Mouse (Mus musculus) hindbrain, embryonic 16.5 days (tissue): ENCODE data around the gene Vmn1r177. TPM values are rescaled to one million over a fixed set of nuclear protein-coding genes. Genes with fewer than 3 reads are reported as not detected.
"Not testable (repeated sequence)": the region's sequence is repeated elsewhere in the genome, so short reads cannot be mapped to it uniquely, and the experiment has no call there.

Experiments
- ATAC-seq: fragments of 200-750 bp; cut with Nextera tagmentation; 2 replicates; pipeline ENCODE4 v1.8.0; 2017; ENCODE audit warnings: moderate TSS enrichment, moderate library complexity
- H3K27ac ChIP-seq: fragments of 300-500 bp; sonication (generic); 2 replicates; pipeline ENCODE4 v1.5.1; 2014; ENCODE audit warnings: low read depth, mild to moderate bottlenecking, control low read depth, low read length, moderate library complexity
- H3K27me3 ChIP-seq: fragments of 300-500 bp; sonication (generic); replicated peaks from 2 replicates; pipeline ENCODE4 v1.6.1; 2014; ENCODE audit warnings: low read length; ENCODE audit not compliant: control insufficient read depth, insufficient read depth
- H3K36me3 ChIP-seq: fragments of 300-500 bp; sonication (generic); 2 replicates; pipeline ENCODE4 v1.6.1; 2014; ENCODE audit warnings: mild to moderate bottlenecking, low read length, moderate library complexity, mixed read lengths; ENCODE audit not compliant: control insufficient read depth, insufficient read depth
- H3K4me1 ChIP-seq: fragments of 300-500 bp; sonication (generic); 2 replicates; pipeline ENCODE4 v1.6.1; 2014; ENCODE audit warnings: low read depth, low read length; ENCODE audit not compliant: control insufficient read depth, insufficient read depth
- H3K4me2 ChIP-seq: fragments of 300-500 bp; sonication (generic); 2 replicates; pipeline ENCODE4 v1.6.1; 2014; ENCODE audit warnings: mild to moderate bottlenecking, low read length, control low read depth, moderate library complexity
- H3K4me3 ChIP-seq: fragments of 300-500 bp; sonication (generic); 2 replicates; pipeline ENCODE4 v1.5.1; 2014; ENCODE audit warnings: mild to moderate bottlenecking, low read length, control low read depth, moderate library complexity
- H3K9ac ChIP-seq: fragments of 300-500 bp; sonication (generic); 2 replicates; pipeline ENCODE4 v1.6.1; 2014; ENCODE audit warnings: low read depth, mild to moderate bottlenecking, control low read depth, low read length, moderate library complexity
- H3K9me3 ChIP-seq: fragments of 300-500 bp; sonication (generic); 2 replicates; pipeline ENCODE4 v1.6.1; 2014; ENCODE audit warnings: mild to moderate bottlenecking, low read length, moderate library complexity; ENCODE audit not compliant: control insufficient read depth
- WGBS: fragments of 180-500 bp; shearing (Covaris S2); extraction: QIAGEN DNeasy Blood & Tissue Kit; methylation state at CpG from one replicate; pipeline ENCODE4 v1.1.7; 2014; 5-methylcytosine and 5-hydroxymethylcytosine counted together
- polyA plus RNA-seq: library from polyadenylated mRNA; unstranded; fragments of >200 nt; fragmentation: Nextera tagmentation; extraction: Ambion mirVana; gene quantifications from 2 replicates; pipeline ENCODE4 v1.2.1, GENCODE M21; 2015

Gene Vmn1r177
- polyA plus RNA-seq = not detected in 2 replicates

GRCm38 (mm10) chr7:23866349-23866748 is at the start of gene Vmn1r177:
Gene Vmn1r177 (minus strand): TSS chr7:23866449.
- not testable (repeated sequence) for H3K4me3 ChIP-seq, H3K27ac ChIP-seq, H3K27me3 ChIP-seq, ATAC-seq, H3K4me1 ChIP-seq, H3K4me2 ChIP-seq, H3K9ac ChIP-seq, H3K36me3 ChIP-seq, H3K9me3 ChIP-seq
- 11% methylated on average over 1 of the region's 1 CpGs for WGBS

GRCm38 (mm10) chr7:23891709-23892108 is 25.5 kb upstream of the Vmn1r177 start, which contains the start of gene Vmn1r178:
Gene Vmn1r178 (plus strand): TSS chr7:23892009.
- Histone ChIP-seq H3K9ac (no peak within 1 kb of the TSS), H3K9me3 (peaks cover 16% of the 10 kb centered on the region), H3K4me2 (no peak within 1 kb of the TSS), H3K27ac (no peak within 1 kb of the TSS), H3K4me3 (no peak within 1 kb of the TSS), H3K27me3 (no peaks in the 10 kb centered on the region), H3K4me1 (no peaks in the 10 kb centered on the region), H3K36me3 (no peaks in the 10 kb centered on the region)
- ATAC-seq = no peak
- WGBS = 91% methylated on average over 1 of the region's 1 CpGs

- WGBS = 63% methylated on average over 3 of the region's 4 CpGs
- not testable (repeated sequence) for H3K9ac ChIP-seq, H3K4me2 ChIP-seq, H3K36me3 ChIP-seq, H3K27ac ChIP-seq, H3K9me3 ChIP-seq, ATAC-seq, H3K4me1 ChIP-seq, H3K27me3 ChIP-seq, H3K4me3 ChIP-seq
Measured at GRCm38 (mm10) chr7:23876918-23877317, 10.7 kb upstream of the Vmn1r177 start.

DNA sequence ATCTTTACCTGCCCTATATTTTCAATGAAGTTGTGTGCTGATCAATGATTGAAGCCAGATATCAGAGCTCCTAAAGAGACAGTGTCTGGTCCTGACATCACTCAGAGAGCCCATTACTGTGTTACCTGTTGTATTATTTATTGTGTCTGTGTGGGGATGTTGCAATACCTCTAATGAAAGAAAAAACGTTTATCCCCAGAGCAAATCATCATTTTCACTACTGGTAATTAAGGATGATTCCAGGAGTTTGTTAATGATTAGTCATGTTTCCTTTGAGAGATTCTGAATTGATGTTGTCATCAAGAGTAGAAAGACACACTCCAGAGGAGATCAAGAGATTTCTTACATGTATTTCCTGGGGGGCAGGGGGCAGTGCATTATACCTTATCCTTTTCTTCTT is 29.0 kb downstream of the Vmn1r177 start, which contains the start of gene Vmn1r176:
Vmn1r176 (minus strand) TSS at position 101 of the 400 bp plus-strand sequence.
- not testable (repeated sequence) for ATAC-seq, H3K4me3 ChIP-seq, H3K36me3 ChIP-seq, H3K4me1 ChIP-seq, H3K4me2 ChIP-seq, H3K27ac ChIP-seq, H3K9ac ChIP-seq, H3K9me3 ChIP-seq, H3K27me3 ChIP-seq
- WGBS = no CpG with 5 or more reads among the region's 1 CpGs

Other genes with a start within 250 kb of the Vmn1r177 start
- gene Vmn1r171, start 235.7 kb downstream of the Vmn1r177 start, polyA plus RNA-seq = not detected in 2 replicates
- not detected in 2 replicates for gene Vmn1r172, start 208.1 kb downstream of the Vmn1r177 start, polyA plus RNA-seq
- gene Vmn1r173, start 165.7 kb downstream of the Vmn1r177 start, polyA plus RNA-seq = not detected in 2 replicates
- not detected in 2 replicates for gene Vmn1r174, start 114.2 kb downstream of the Vmn1r177 start, polyA plus RNA-seq
- gene Vmn1r175, start 55.8 kb downstream of the Vmn1r177 start, polyA plus RNA-seq = not detected in 2 replicates
- gene Vmn1r176, start 29.1 kb downstream of the Vmn1r177 start, polyA plus RNA-seq = not detected in 2 replicates
- not detected in 2 replicates for gene Vmn1r178, start 25.6 kb upstream of the Vmn1r177 start, polyA plus RNA-seq
- gene Vmn1r179, start 60.5 kb upstream of the Vmn1r177 start, polyA plus RNA-seq = not detected in 2 replicates
- not detected in 2 replicates for gene Vmn1r180, start 84.2 kb upstream of the Vmn1r177 start, polyA plus RNA-seq
- not detected in 2 replicates for gene Vmn1r181, start 108.2 kb upstream of the Vmn1r177 start, polyA plus RNA-seq
- gene V1rd19, start 135.2 kb upstream of the Vmn1r177 start, polyA plus RNA-seq = not detected in 2 replicates
- not detected in 2 replicates for gene Vmn1r183, start 186.8 kb upstream of the Vmn1r177 start, polyA plus RNA-seq
- 32.1 and 37.8 TPM in 2 replicates for gene Zfp180, start 215.5 kb upstream of the Vmn1r177 start, polyA plus RNA-seq
- 9.6 and 10.3 TPM in 2 replicates for gene Zfp112, start 245.9 kb upstream of the Vmn1r177 start, polyA plus RNA-seq